Mouse (Mus musculus): Measurements from ENCODE around the gene Bzw1.
"Not testable (repeated sequence)": the region's sequence is repeated elsewhere in the genome, so short reads cannot be mapped to it uniquely, and the experiment has no call there.

DNA sequence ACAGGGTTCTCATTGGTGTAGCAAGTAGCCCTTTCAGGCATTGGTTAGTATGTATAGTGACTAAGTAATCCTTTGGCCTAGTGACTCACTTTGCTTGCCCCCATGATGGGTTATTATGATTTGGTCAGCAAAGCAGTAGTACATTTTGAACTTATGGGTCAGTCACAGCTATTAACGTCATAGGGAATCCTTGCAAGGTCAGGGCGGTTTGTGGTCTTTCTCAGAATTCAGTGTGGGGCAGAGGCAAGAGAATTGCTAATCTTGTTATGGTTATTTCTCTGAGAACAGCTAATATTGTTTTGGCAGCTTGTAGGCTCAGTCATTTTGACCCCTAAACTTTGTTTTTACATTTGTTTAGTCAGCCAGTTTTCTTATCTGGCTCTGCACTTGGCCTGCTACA lies 18.4 kb upstream of the Bzw1 start:
- not testable (repeated sequence) for TF ChIP-seq POLR2A (IDR thresholded peaks at IDR 0.05; ENCODE audit: borderline replicate concordance, extremely low read depth, insufficient read depth, insufficient read length, poor library complexity, severe bottlenecking); CTCF (IDR thresholded peaks at IDR 0.05; ENCODE audit: borderline replicate concordance, extremely low read depth, insufficient read depth, insufficient read length)
